Mouse (Mus musculus): ENCODE results near the gene Slc25a40. TPM values are rescaled to one million over a fixed set of nuclear protein-coding genes. Genes with fewer than 3 reads are reported as not detected.

Slc25a40 gene
- 13.4 and 14.3 TPM in 2 replicates for polyA plus RNA-seq (2015; fragmentation: Nextera tagmentation; extraction: Ambion mirVana)

DNA sequence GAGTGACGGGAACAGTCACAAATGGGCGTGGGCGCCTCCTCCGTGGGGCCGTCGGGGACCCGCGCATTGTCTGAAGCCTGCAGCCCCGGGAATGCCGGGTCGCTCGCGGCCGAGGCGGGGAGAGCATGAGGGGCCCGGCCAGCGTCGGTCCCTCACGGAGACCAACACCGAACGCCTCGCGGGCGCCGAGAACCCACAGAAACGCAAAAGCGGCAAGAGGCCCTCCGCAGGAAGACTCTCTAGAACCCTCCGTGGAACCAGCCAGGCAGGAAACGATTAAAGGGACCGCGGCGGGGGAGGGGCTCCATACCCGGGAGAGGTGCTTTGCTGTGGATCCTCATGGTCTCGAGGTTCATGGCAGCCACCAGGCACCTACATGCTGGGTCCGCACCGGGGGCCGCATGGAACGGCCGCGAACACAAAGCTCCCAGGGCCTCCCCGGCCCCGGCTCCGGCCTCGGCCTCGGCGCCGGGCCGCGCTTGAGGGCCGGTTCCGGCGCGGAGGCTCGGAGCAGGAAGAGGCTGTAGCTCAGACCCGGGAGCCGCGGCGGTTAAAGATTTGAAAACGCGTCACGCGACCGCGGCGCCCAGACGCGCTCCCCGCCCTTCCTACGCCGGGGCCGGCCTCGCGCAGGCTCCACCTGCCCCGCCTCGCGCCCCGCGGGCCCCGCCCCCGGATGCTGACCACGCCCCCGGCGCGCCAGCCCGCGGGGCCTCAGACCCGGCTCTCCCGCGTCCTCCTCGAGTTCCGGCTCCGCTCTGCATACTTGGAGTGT lies at the start of gene Slc25a40, which contains the start of gene Dbf4:
Gene Slc25a40 (plus strand): TSS at position 694 of the 775 bp plus-strand sequence.
Gene Dbf4 (minus strand): TSS at position 560 of the 775 bp plus-strand sequence.
- no peaks in the 10 kb centered on the region for H3K27me3 ChIP-seq
- H3K9me3 ChIP-seq, result no peaks in the 10 kb centered on the region
- H3K4me2 ChIP-seq (replicated peaks), result peak within 1 kb of the TSS; percentile 75
- H3K9ac ChIP-seq, result peak within 1 kb of the TSS; percentile 86
- peak within 1 kb of the TSS; percentile 84 for H3K4me3 ChIP-seq
- H3K36me3 ChIP-seq, result peaks cover 24% of the 10 kb centered on the region
- WGBS, result under 1% methylated on average over 88 of the region's 93 CpGs
- peak; percentile 98 for ATAC-seq (ENCODE audit: low FRiP score, low read depth)
- peaks cover 16% of the 10 kb centered on the region for H3K4me1 ChIP-seq
- H3K27ac ChIP-seq, result peak within 1 kb of the TSS; percentile 84

DNA sequence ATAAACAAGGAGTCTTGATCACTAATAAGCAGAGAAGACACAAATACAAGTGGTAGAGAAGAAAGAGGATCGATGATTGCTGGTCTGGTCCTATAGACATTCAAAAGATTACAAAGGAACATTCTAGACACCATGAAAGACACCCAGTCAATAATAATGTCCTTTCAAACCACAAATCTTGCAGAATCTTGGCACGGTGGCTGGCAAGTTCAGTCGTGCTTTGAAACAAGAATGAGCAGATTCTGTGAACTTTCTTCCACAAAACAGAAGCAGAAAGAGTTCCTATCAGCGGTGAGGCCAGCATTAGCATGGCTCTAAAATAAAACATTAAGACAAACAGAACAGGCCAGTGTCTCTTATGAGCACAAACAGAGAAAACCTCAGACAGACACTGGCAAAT lies 49.2 kb upstream of the Slc25a40 start:
- no peak overlapping the region for H3K4me3 ChIP-seq
- H3K9ac ChIP-seq, result no peak overlapping the region
- no peaks in the 10 kb centered on the region for H3K4me1 ChIP-seq
- no peaks in the 10 kb centered on the region for H3K9me3 ChIP-seq
- ATAC-seq (ENCODE audit: low FRiP score, low read depth), result no peak
- H3K36me3 ChIP-seq, result no peaks in the 10 kb centered on the region
- no peak overlapping the region for H3K4me2 ChIP-seq (replicated peaks)
- H3K27me3 ChIP-seq, result peaks cover 7% of the 10 kb centered on the region; the same call in 1 of the 2 replicates
- no peak overlapping the region for H3K27ac ChIP-seq
- WGBS, result 80% methylated on average over 4 of the region's 4 CpGs

DNA sequence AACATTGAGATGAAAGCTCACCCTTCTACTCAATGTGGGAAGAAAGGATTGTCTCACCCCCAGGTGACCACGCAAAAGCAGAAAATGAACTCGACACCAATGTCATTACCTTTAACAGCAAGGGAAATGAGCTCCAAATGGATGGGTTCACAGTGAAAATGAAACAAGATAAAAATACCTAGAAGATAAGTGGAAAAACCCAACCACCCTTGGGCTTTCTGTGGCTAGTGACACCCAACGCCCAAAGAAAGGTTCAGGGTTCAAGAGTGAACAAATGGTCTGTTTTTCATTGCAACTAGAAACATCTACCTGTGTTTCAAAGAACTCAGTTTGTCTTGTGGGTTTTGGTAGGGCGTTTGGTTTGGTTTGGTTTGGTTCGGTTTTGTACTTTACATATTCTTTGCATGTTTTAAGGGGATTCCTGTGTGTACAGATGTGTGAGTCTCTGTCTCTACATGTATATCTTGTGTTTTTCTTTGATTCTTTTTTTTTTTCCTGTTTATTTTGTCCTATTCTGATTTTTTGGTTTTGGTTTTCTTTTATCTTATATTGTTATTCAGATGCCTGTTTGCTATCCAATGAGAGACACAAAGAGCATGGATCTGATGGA lies 48.2 kb upstream of the Slc25a40 start:
- ATAC-seq (ENCODE audit: low FRiP score, low read depth), result no peak
- no peak overlapping the region for H3K27ac ChIP-seq
- no peak overlapping the region for H3K9ac ChIP-seq
- H3K4me2 ChIP-seq (replicated peaks), result no peak overlapping the region
- H3K27me3 ChIP-seq, result no peaks in the 10 kb centered on the region
- H3K9me3 ChIP-seq, result no peaks in the 10 kb centered on the region
- 75% methylated on average over 5 of the region's 5 CpGs for WGBS
- no peaks in the 10 kb centered on the region for H3K4me1 ChIP-seq
- H3K4me3 ChIP-seq, result no peak overlapping the region
- no peaks in the 10 kb centered on the region for H3K36me3 ChIP-seq

GRCm38 (mm10) chr5:8393891-8394583 lies 28.6 kb upstream of the Slc25a40 start:
- no peak for ATAC-seq (ENCODE audit: low FRiP score, low read depth)

DNA sequence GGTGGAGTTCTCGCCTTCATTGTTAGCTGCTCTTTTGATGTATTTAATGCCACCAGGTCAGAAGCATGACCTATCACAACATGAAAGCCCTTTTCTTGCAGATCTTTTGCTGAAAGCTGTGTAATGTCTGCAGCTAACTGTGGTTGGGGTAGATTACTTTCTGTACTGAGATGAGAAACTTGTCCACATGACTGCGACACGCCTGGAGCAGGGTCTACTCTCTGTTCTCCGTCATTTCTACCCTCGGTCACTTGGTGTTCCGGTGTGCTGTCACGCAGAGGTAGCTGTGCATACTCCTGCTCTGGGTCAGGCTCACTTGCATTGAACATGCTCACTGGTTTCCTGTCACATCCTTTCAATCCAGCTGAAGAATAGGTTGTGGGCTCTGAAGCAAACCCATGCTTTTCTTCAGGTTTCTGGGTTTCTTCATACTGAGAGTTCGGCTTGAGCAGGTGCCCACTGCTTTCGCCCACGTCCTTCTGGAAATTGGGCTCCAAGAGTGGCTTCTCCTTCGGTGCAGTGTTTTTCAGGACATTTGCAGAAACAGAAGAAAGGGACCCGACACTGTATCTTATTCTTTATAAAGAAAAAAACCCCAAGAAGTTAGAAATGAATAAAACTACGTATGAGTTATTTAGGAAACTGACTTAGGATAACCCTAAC lies 24.9 kb upstream of the Slc25a40 start:
- Histone ChIP-seq H3K27me3 (no peaks in the 10 kb centered on the region), H3K27ac (no peak overlapping the region)
- 95% methylated on average over 13 of the region's 13 CpGs for WGBS

More at GRCm38 (mm10) chr5:8393891-8394583, 28.6 kb upstream of the Slc25a40 start:
- H3K4me3 ChIP-seq, result no peak overlapping the region
- no peaks in the 10 kb centered on the region for H3K4me1 ChIP-seq
- peaks cover 29% of the 10 kb centered on the region for H3K36me3 ChIP-seq
- H3K27ac ChIP-seq, result no peak overlapping the region
- H3K9me3 ChIP-seq, result no peaks in the 10 kb centered on the region
- no peak overlapping the region for H3K9ac ChIP-seq
- no peaks in the 10 kb centered on the region for H3K27me3 ChIP-seq
- no peak overlapping the region for H3K4me2 ChIP-seq (replicated peaks)
- WGBS, result 73% methylated on average over 1 of the region's 1 CpGs

GRCm38 (mm10) chr5:8408746-8409145 lies 13.9 kb upstream of the Slc25a40 start:
- no peaks in the 10 kb centered on the region for H3K9me3 ChIP-seq

More for the DNA sequence above, 24.9 kb upstream of the Slc25a40 start:
- no peak for ATAC-seq (ENCODE audit: low FRiP score, low read depth)
- Histone ChIP-seq H3K4me1 (no peaks in the 10 kb centered on the region), H3K9me3 (no peaks in the 10 kb centered on the region), H3K4me3 (no peak overlapping the region), H3K36me3 (peaks cover 51% of the 10 kb centered on the region), H3K9ac (no peak overlapping the region), H3K4me2 (replicated peaks) (no peak overlapping the region)

GRCm38 (mm10) chr5:8416683-8417413 lies 5.8 kb upstream of the Slc25a40 start:
- Histone ChIP-seq H3K27ac (no peak overlapping the region), H3K9me3 (no peaks in the 10 kb centered on the region), H3K36me3 (peaks cover 42% of the 10 kb centered on the region), H3K27me3 (no peaks in the 10 kb centered on the region), H3K4me2 (replicated peaks) (no peak overlapping the region), H3K4me1 (peaks cover 10% of the 10 kb centered on the region; the same call in 1 of the 2 replicates), H3K4me3 (no peak overlapping the region), H3K9ac (no peak overlapping the region)
- no peak for ATAC-seq (ENCODE audit: low FRiP score, low read depth)
- WGBS, result 91% methylated on average over 3 of the region's 3 CpGs

More at GRCm38 (mm10) chr5:8408746-8409145, 13.9 kb upstream of the Slc25a40 start:
- 84% methylated on average over 4 of the region's 4 CpGs for WGBS
- Histone ChIP-seq H3K36me3 (peaks cover 49% of the 10 kb centered on the region), H3K4me2 (replicated peaks) (no peak overlapping the region), H3K4me3 (no peak overlapping the region), H3K9ac (no peak overlapping the region), H3K27ac (no peak overlapping the region), H3K4me1 (no peaks in the 10 kb centered on the region), H3K27me3 (no peaks in the 10 kb centered on the region)
- ATAC-seq (ENCODE audit: low FRiP score, low read depth), result no peak

GRCm38 (mm10) chr5:8417443-8417842 lies 5.2 kb upstream of the Slc25a40 start:
- 54% methylated on average over 1 of the region's 1 CpGs for WGBS
- ATAC-seq (ENCODE audit: low FRiP score, low read depth), result no peak
- peaks cover 39% of the 10 kb centered on the region for H3K36me3 ChIP-seq

GRCm38 (mm10) chr5:8421424-8421823 lies 1.2 kb upstream of the Slc25a40 start:
- no peaks in the 10 kb centered on the region for H3K27me3 ChIP-seq
- peak overlapping the region; percentile 84 for H3K4me3 ChIP-seq
- no peak overlapping the region for H3K27ac ChIP-seq
- peak overlapping the region; percentile 75 for H3K4me2 ChIP-seq (replicated peaks)
- no peaks in the 10 kb centered on the region for H3K9me3 ChIP-seq
- WGBS, result 2% methylated on average over 3 of the region's 3 CpGs
- no peak for ATAC-seq (ENCODE audit: low FRiP score, low read depth)
- peaks cover 16% of the 10 kb centered on the region for H3K4me1 ChIP-seq
- peak overlapping the region; percentile 86; the same call in 1 of the 2 replicates for H3K9ac ChIP-seq
- peaks cover 29% of the 10 kb centered on the region for H3K36me3 ChIP-seq

More at GRCm38 (mm10) chr5:8417443-8417842, 5.2 kb upstream of the Slc25a40 start:
- no peaks in the 10 kb centered on the region for H3K27me3 ChIP-seq
- H3K9me3 ChIP-seq, result no peaks in the 10 kb centered on the region
- no peak overlapping the region for H3K9ac ChIP-seq
- H3K27ac ChIP-seq, result no peak overlapping the region
- no peak overlapping the region for H3K4me2 ChIP-seq (replicated peaks)
- H3K4me3 ChIP-seq, result no peak overlapping the region
- H3K4me1 ChIP-seq, result peaks cover 10% of the 10 kb centered on the region; the same call in 1 of the 2 replicates

GRCm38 (mm10) chr5:8422932-8423928 lies 580 bp downstream of the Slc25a40 start:
- under 1% methylated on average over 40 of the region's 40 CpGs for WGBS
- ATAC-seq (ENCODE audit: low FRiP score, low read depth), result no peak
- peak overlapping the region; percentile 84 for H3K4me3 ChIP-seq
- H3K9me3 ChIP-seq, result no peaks in the 10 kb centered on the region
- H3K27me3 ChIP-seq, result no peaks in the 10 kb centered on the region
- H3K27ac ChIP-seq, result peak overlapping the region; percentile 56; the same call in 1 of the 2 replicates
- H3K4me2 ChIP-seq (replicated peaks), result peak overlapping the region; percentile 75
- peaks cover 16% of the 10 kb centered on the region for H3K4me1 ChIP-seq
- H3K36me3 ChIP-seq, result peaks cover 16% of the 10 kb centered on the region
- peak overlapping the region; percentile 86 for H3K9ac ChIP-seq
